Mouse (Mus musculus) G1E (cell line): ENCODE measurements around the gene Ebf3.

ENCODE experiments used
- CTCF ChIP-seq: IDR thresholded peaks from 2 replicates; pipeline ENCODE4 v1.5.1; 2012; ENCODE audit warnings: low read depth, low read length, inconsistent platforms, mixed read lengths
- GATA1 ChIP-seq: IDR thresholded peaks from 2 replicates; pipeline ENCODE4 v1.6.1; 2012; ENCODE audit warnings: borderline replicate concordance, low read length, inconsistent platforms, mixed read lengths
- GATA2 ChIP-seq: IDR thresholded peaks from 2 replicates; pipeline ENCODE4 v1.6.1; 2012; ENCODE audit warnings: low read depth, low read length, inconsistent platforms, borderline replicate concordance
- POLR2AphosphoS5 ChIP-seq: IDR thresholded peaks from 2 replicates; pipeline ENCODE4 v1.6.1; 2012; ENCODE audit warnings: low read depth, low read length, inconsistent platforms; ENCODE audit not compliant: insufficient replicate concordance
- TAL1 ChIP-seq: conservative IDR thresholded peaks from 2 replicates; pipeline ENCODE4 v1.6.1; 2012; ENCODE audit warnings: low read depth, low read length, inconsistent platforms, mixed read lengths

DNA sequence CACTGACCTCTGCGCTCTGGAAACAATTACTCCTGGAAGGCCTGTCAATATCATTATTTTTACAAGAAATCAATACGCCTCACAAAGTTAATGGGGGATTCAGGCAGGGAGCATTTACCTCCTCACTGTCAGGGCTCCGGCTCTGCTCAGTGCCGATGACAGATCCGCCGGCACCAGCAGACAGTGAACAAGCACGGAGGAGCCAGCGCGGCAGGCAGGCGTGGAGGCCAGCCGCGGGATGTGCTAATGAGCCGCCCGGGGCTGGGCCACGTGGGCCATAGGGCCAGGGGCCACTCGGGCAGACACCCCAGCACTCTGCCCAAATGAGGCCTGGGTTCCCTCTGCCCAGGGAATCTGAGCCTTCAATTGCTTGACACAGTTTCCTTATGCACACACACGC is 47.7 kb downstream of the Ebf3 start:
- no peak for TF ChIP-seq CTCF
- no peak for TF ChIP-seq TAL1
- no peak for TF ChIP-seq POLR2AphosphoS5
- no peak for TF ChIP-seq GATA2
- TF ChIP-seq GATA1 = no peak
